Mouse (Mus musculus) cerebellum, adult (tissue): ENCODE measurements around the gene Pmm2.
A peak's percentile ranks its signal among the peaks of the same experiment; 100 is the strongest.

Source experiments
- ATAC-seq: cut with Nextera tagmentation; 2 replicates; pipeline ENCODE4 v1.9.2; 2017; ENCODE audit warnings: mild to moderate bottlenecking, moderate library complexity, mixed read lengths; ENCODE audit not compliant: insufficient number of reproducible peaks, low FRiP score, low TSS enrichment

Pmm2 gene

DNA sequence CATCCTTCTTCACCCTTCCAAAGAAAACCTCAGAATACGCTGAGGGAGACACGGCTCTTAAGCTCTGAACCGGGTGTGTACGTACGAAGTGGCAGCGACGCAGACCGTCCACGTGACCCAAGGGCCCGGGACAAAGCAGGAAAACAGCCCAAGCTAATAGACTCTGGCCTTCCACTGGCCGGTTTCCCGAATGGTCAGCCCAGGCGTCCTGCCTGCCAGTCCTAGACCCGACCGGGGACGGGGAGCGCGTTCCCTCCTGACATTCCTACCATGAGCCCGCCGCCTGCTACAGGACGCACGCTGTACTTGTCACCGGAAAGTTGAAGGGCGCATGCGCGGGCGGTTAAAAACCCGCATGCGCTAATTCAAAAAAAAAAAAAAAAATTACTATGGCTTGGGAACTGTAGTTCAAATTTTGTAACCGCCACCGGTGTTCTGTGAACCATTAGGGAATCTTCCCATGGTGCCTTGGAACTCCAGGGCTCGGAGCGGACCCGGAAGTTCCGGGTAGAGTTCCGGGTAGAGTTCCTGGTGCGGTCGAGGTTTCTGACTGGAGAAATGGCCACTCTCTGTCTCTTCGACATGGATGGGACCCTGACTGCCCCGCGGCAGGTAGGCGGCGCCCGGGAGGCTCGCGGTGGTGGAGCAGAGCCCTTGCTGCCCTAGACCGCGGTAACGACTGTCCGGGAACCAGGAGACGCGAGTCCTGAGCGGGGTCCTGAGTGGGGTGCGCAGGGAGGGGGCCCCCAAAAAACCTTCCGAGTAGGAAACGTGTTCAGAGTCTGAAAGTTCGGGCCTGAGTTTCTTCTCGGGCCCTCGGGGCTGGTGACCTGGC lies at the start of gene Pmm2, which contains the start of gene Tmem186:
Pmm2 (plus strand) TSS at position 458 of the 835 bp plus-strand sequence.
Tmem186 (minus strand) TSS at position 496 of the 835 bp plus-strand sequence.
- ATAC-seq, result peak; percentile 93

DNA sequence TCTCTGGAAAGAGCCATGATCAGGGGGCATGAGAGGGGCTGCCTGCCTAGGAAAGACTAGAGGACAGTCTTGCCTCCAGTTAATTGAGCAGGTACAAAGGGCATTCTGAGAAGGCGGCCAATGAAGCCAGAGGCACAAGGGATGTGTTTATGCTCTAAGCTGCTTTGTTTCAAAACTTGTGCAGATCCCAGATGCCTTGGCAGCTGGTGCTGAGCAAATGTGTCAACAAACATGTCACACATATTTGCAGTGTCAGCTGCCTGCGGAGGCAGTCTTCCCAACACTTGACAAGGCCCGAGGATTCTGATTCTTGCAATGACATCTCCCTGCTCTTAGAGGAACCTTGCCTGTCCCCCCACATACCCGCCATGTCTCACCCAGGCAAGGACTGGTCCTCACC lies 42.1 kb upstream of the Pmm2 start:
- ATAC-seq, result no peak

DNA sequence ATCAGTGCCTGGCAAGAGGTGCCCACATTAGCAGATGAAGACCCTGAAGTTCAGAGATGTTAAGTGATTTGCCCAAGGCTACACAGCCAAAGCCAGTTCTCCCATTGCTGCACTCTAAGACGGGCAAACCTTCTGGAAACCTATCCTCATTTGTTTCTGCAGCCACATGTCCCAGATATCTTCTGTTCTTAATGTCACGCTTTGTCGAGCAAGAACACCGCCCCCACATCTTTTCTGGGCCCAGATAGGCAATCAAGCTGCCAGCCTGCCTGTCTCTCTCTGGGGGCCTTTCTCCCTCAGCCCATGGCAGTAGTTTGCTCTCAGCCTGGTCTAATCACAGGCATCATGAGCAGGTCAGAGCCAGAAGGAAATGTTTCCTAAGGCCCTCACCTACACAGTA lies 41.1 kb upstream of the Pmm2 start:
- ATAC-seq, result no peak

DNA sequence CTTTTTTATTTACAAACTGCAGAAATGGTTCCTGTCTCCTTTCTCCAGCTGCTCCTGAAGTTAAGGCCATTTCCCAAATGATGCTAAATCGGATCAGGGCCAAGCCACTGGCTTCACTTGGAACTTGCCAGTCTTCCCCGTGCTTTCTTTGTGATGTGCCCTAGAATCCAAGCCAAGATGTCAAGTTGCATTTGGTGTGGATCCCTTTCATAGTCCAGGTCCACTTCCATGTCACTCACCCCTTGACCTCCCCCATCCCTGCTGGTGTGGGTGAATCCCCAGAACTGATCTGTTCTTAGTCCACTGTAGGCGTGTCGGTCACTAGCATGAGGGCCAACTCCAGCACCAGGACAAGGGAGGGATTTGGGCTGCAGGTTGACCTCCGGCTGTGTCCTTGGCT lies 40.0 kb upstream of the Pmm2 start:
- no peak for ATAC-seq

DNA sequence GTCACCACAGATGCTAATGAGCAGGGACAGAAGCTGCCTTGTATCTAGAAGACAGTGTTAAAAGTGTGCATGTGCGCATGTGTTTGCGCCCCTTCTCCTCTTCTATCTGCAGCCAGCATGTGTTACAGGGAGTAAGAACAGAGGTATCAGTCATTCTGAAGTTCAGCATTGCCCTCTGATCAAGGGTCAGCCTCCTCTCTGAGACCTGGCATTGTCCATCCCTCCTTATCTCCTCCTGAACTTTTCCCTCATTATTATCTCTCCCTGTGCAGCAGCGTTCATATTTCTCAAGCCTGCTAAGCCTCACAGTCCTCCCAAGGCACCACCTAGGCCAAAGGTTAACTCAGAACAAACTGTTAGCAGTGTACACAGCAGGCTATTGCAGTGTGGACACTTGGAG lies 33.7 kb upstream of the Pmm2 start:
- no peak for ATAC-seq

DNA sequence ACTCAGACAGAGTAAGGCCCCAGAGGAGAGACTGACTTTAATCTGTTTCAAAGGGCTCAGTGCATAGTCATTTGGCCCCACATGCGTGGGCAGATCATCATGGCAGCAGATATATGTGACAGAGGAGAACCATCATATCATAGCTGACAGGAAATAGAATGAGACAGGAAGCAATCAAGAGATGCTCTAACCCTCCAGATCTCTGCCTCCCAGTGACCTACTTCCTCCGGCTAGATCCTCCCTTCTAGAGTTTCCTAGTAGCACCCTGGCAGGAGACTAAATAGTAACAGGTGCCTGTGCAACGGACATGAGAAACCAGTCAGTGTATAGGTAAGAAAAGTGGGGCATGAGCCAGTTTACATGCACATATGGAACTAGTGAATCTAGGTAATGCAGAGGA lies 27.1 kb upstream of the Pmm2 start:
- no peak for ATAC-seq

DNA sequence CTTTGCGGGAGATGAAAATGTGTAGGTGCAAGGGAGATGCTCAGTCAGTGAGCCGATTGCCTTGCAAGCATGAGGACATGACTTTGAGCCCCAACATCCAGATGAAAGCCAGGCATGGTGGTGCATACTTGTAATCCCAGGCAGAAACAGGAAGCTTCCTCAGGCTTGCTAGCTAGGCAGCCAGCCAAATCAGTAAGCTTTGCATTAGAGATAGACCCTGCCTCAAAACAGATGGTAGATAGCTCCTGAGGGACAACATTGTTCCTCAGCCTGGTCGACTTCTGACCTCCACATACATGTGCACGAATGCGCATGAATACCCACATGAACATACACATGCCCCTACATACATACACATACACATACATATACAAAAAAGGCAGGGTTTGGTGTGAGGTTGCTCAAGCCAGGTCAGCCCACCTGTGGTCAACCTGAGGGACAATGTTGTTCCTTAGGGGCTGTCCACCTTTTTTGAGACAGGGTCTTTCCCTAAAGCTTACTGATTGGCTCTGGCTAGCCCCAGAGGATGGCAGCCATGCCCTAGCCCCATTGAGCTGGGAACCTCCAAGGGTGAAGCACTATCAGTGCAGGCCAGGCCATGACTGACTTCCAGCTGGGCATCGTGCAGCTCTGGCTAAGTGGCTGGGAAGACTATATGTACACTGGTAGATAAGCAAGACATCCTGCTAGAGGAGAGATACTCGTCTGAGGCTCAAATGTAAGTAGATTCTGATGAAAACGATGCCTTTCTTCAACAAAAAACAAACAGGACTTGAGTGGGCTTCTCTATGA lies 25.1 kb upstream of the Pmm2 start:
- no peak for ATAC-seq

DNA sequence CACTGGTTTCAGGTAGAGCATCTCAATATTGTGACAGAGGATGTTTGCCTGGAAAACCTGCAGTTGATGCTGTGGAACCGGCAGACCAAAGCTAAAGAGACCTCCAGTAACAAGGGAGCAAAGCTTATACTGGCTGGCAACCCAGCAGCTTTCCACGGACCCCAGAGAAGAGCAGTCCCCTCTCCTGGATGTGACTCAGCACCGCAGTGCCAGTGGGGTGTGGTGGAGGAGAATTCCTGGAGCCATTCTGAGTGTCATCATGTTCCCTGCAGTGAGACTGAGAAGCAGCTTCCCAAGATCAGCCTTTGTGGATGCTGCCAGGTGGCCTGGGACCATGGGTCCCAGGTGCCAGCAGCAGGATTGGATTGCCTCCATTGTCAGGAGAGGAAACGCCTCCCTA lies 24.4 kb upstream of the Pmm2 start:
- no peak for ATAC-seq

DNA sequence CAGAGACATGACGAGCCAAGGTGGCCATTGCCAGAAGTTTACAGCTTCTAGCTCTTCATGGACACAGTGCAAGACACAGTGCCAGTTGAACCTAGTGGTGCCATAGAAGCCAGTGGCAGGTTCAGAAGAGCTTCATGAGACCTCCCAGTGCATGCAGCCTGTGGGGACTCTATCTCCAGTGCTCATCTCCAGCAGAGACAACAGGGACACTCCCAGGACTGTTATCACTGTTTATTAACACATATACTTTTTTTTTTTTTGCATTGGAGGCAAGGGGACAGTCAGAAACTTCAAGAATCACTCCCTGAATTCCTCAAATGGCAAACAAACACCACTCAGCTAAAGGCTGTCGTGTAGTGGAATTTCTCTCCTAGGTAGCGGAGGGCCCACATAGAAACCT lies 24.0 kb upstream of the Pmm2 start:
- ATAC-seq, result no peak

DNA sequence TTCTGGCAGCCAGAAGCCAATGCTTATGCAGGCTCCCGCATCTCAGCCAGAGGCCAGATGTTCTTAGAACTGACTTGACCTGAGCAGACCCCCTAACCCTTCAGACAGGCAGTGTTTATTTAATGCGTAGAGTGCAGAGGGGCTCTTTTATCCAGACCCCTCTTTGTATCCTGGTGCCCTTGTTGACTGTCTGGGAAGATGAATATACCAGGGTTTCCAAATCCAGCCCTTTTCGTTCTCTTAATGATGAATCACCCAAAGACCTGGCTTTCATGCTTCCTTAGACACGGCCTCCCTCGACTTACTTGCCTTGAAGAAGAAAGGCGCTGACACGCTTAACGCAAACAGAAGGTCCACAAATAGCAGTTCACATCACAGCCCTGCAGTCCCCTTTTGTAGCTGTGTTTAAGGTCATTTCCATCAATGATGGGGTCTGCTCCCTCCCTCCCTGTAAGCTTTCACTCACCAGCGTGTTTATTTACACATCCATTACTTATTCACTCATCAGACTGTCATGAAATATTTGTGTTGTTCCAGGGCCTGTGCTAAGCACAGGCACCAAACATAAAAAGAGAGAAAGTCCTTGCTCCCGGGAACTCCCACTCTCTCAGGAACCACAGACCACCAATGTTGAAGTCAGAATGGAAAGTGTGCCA lies 17.7 kb upstream of the Pmm2 start:
- no peak for ATAC-seq

DNA sequence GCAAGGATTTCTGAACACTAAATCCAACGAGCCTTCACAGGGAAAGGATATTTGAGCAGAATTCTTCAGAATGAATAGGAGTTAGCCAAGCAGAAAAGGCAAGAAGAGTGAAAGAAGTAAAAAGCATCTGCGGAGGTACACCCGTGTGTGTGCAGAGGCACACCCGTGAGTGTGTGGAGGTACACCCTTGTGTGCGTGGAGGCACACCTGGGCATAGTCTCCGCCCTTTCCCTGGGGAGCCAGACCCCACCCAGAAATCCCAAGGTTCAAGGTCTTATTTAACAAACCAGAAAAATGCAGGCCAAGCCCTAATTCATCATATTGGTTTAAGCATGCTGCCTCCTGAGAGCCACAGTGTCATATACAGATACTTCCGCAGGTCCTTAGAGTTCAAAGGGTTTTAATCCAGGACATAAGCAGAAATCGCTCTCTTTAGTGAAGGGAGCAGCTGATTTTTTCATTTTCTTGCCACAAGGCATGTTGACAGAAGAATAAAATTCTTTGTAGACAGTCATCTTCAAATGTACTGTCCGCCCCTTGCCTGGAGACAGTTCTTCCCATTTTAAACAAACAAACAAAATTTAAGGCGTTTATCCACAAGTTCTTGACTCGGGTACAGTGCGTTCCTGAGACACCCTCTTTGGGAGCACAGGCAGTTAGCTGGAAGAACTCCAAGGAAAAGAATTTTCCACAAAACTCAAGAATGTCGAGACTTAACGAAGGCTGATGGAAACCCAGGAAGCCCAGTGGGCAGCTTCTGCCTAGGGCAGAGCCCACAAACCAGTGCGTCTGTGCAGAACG lies 17.0 kb upstream of the Pmm2 start:
- ATAC-seq, result no peak

DNA sequence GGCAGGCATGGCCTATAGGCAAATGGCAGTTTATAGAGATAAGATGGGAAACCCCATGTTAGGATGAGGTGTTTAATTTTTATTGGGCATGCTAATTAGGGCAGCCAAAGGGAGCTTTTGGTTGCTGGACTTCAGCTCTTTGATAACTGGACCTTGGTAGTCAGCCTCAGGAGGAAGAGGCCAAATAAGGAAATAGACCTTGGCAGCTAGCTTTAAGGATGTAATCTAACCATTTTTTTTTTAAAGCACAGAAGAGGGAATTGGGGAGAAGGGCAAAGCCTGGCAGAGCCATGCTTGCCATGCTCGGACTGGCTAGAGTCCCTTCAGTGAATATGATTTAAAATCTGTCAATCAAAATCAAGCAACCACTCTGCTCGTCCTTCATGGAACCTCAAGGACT lies 7.1 kb upstream of the Pmm2 start:
- no peak for ATAC-seq

DNA sequence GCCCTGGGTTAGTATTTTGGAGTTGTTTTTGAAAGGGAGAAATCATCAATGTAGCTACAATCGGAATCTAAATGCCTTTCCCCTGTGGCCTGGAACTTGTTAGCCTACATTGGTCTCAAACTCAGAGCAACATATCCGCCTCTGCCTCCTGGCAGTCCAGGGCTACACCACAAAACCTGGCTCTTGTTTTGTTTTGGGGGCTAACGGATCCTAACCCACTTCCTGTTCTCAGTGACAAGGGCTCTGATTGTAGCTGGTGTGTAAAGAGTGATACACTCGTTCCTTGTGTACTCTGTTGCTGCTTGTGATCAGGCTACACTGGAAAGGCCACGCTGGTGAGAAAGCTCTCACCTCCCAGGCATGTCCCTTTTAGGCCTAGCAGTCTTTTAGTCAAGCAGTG lies 6.0 kb upstream of the Pmm2 start:
- ATAC-seq, result no peak

DNA sequence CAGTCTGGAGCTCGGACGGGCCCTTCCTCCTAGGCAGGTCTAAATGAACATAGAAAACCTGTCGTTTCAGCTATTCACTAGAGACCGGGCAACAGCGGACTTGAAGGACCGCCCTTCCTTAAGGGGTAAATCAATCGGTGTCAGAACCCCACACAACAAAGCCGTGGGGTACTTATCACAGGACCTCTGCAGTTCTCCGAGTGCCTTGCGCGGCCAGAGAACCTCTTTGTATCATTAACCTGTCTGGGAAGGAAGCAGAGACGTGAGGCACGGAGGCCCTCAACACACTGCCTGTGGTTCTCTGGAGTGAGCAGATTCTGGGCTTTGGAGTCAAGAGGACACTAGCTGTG lies 632 bp upstream of the Pmm2 start:
- ATAC-seq, result no peak

DNA sequence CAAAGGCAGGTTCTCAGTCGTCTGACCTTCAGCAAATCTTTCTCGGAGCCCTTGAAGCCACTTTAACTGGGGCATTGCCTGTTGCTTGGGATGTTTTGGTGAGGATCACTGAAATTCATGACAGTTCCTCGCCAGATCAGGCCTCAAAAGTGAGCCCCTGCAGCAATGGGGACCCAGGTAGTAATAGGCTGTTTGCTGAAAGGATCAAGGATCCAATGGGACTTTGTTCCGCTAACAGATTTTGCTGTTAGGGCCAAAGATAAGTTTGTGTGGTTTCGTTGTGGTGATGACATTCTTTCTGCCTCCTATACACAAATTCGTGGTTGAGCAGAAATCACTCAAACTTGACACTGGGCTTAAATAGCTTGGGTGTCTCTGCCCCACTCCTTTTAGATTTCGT lies 657 bp downstream of the Pmm2 start:
- ATAC-seq, result no peak

DNA sequence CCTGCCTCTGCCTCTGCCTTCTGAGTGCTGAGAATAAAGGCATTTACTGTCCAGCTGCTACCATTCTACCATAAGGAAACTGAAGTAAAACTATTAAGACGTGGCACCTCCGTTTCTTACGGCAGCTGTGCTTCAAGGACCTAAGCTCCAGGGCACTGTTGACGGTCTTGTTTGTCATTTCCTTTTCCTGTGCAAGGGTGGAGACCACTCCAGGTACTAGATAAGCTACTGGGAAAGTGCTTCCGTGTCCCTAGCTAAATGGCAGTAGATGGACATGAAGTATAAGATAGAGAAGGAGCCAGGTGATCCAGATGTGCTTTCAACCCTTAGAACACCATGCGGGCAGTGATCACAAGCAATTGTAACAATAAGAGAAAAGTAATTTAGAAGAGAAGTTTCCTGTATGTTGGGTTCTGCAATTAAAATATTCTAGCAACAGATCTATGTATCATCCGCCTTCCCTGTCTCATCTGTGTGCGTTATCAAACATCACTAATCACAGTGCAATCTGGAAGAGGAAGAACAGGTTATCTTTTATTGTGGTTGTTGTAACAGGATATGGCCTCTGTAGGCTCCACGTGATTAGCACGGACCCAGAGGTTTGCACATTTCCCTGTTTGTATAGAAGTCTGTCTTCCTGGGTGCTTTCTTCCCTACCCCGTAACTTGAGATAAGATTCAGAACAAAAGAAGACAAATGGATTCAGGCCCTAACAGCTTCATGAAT lies 2.2 kb downstream of the Pmm2 start:
- no peak for ATAC-seq

DNA sequence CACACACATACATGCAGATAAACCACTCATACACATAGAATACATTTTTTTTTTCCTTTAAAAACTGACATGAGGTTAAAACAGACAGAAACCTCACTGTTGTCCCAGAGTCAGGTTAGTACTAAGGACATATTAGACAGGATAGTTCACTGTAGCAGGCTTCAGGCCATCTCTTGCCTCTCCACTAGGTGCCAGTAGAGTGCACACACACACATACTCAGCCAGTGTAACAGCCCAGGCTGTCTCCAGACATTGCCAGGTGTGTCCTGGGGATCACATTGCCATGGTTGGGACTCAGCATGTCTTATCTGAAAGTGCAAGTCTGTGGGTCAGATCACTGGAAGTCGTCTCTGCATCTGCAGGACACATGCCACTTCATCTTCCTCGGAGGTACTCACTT lies 6.4 kb downstream of the Pmm2 start:
- ATAC-seq, result peak; percentile 56; the same call in 1 of the 2 replicates

DNA sequence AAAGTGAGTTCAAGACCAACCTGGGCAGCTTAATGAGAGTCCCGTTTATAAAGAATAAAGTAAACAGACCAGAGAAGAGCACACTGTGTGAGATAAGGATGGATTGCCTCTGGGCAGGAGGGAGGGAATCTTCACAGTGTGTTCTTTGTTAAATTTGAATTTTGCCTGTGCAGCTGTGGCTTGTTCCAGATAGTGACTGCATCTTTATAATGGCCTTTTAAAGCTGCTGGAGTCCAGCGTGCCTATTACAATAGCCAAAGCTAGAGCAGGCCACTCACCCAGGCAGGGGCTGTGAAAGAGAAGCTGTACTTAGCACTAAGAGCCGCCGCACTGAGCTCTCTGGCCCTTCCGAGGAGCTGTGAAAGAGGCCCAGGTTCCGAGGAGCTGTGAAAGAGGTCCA lies 8.1 kb downstream of the Pmm2 start:
- ATAC-seq, result no peak

DNA sequence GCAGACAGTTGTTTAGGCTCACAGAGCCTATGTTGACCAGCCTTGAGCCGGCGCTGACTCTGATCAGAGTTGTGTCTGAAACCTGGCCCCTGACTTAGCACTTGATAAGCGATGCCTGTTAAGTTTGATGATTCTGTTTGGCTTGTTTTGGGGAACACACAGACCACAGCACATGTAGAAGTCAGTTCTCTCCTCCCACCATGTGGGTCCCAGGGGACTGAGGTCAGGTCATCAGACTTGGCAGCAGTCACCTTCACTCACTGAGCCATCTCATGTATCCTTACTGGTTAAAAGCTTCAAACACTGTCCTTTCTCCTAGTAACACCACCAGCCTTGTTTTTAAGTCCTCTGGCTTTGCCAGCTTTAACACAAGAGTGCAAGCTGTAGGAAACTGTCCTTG lies 12.5 kb downstream of the Pmm2 start:
- ATAC-seq, result no peak

DNA sequence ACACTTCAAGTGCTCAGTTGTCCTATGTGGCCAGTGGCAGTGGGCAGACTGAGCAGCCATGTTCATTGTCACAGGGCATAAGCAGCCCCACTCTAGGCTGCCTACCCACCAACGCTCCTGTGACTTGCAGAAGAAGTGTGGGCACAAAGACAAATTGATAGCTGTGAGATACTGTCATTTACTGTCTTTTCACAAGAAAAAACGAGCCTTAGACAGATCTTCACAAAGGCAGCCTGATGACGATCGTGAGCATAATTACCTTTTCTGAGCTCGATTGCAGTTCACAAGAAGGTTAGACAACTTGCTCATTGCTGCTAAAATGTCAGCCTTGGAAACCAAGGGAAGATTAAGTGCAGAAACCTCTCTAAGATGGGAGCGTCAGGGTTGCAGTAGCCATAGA lies 17.6 kb downstream of the Pmm2 start:
- ATAC-seq, result no peak
